ENCODE assay signal across 8 mouse cellular contexts in genomic region chr11:69395235-69395633, GRCm38 (mm10). TPM values are rescaled to one million over a fixed set of nuclear protein-coding genes. Genes with fewer than 3 reads are reported as not detected.
A peak's percentile ranks its signal among the peaks of the same experiment; 100 is the strongest.
DNase-seq lines count a peak whose midpoint lies in the region; ATAC-seq lines count a peak whose summit lies in the region.
"Not testable (repeated sequence)": the region's sequence is repeated elsewhere in the genome, so short reads cannot be mapped to it uniquely, and the experiment has no call there.

Gene Naa38, plus strand, starts transcription at chr11:69395487.
Gene Cyb5d1, minus strand, starts transcription at chr11:69395631.

- H3K9ac ChIP-seq in hindbrain, embryonic 13.5 days, result peak within 1 kb of the TSS; percentile 87

- WGBS in hindbrain, embryonic 13.5 days, result under 1% methylated on average over 24 of the region's 24 CpGs

- H3K27me3 ChIP-seq in hindbrain, embryonic 13.5 days, result peaks cover 18% of the 10 kb centered on the region

- DNase-seq in MN1 (ENCODE audit: low spot score), result peak; percentile 90
- peak; percentile 93 for DNase-seq in cerebellum, postnatal 10 days
- peak; percentile 81 to 87 for DNase-seq in frontal cortex, postnatal 25 days (ENCODE audit: low spot score in 2 of 2)
- DNase-seq in layer of hippocampus, postnatal 36 days, result peak; percentile 88
- peak; percentile 94 for DNase-seq in lung, postnatal 25 days (ENCODE audit: low spot score)
- peak; percentile 87 for DNase-seq in retina, adult 2 months (ENCODE audit: low read depth, low spot score)
- peak; percentile 86 for DNase-seq in thymus, postnatal 25 days

- peak within 1 kb of the TSS; percentile 98 for H3K27ac ChIP-seq in hindbrain, embryonic 13.5 days

- H3K4me1 ChIP-seq in hindbrain, embryonic 13.5 days (replicated peaks), result peaks cover 38% of the 10 kb centered on the region

- ATAC-seq in hindbrain, embryonic 13.5 days (ENCODE audit: low FRiP score), result peak; percentile 80

- H3K4me2 ChIP-seq in hindbrain, embryonic 13.5 days, result peak within 1 kb of the TSS; percentile 80

- H3K4me3 ChIP-seq in hindbrain, embryonic 13.5 days, result peak within 1 kb of the TSS; percentile 66

- H3K9me3 ChIP-seq in hindbrain, embryonic 13.5 days, result not testable (repeated sequence)

- peaks cover 26% of the 10 kb centered on the region for H3K36me3 ChIP-seq in hindbrain, embryonic 13.5 days

RNA-seq across cellular contexts. Expression of gene Naa38, which starts in this region (rescaled TPM):
- polyA plus RNA-seq in hindbrain, embryonic 13.5 days (2015; fragmentation: Nextera tagmentation; extraction: Ambion mirVana), result 103 and 105 TPM in 2 replicates
- total RNA-seq in layer of hippocampus, postnatal 36 days (2021), result 100 to 1,000 TPM; 117 to 118 TPM

RNA-seq across cellular contexts. Expression of gene Cyb5d1, which starts in this region (rescaled TPM):
- 34.9 and 35.5 TPM in 2 replicates for polyA plus RNA-seq in hindbrain, embryonic 13.5 days (2015; fragmentation: Nextera tagmentation; extraction: Ambion mirVana)
- total RNA-seq in layer of hippocampus, postnatal 36 days (2021), result 10 to 100 TPM; 44.6 to 48.6 TPM

Comparison
In these comparisons a context has a peak if more than half of its experiments do, and no peak if none do; other contexts are left out.
1. Peak in every context shown above with its lines: DNase-seq, ATAC-seq, H3K4me3 ChIP-seq and H3K27ac ChIP-seq.